Comparison of ENCODE assay signal across 12 mouse cellular contexts in the genomic region with DNA sequence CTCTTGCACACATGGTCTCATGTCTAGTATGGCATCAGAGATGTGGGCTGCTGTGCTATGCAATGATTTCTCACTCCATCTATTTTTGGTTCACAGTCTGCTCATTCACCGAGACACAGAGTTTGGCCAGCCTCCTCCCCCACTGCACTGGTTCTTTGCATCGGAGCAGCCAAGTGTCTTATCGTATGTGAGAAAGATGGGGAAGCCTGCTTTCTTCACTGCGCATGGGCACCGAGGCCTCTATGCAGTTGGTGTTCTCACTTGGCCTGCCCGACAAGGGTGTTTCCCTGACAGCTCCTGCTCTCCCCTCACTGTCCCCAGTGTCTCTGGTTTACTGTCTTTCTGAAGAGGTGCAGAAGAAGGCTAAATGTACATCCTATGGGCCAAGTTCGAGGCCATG. TPM values are rescaled to one million over a fixed set of nuclear protein-coding genes. Genes with fewer than 3 reads are reported as not detected.
DNase-seq lines count a peak whose midpoint lies in the region.
"Had no signal": no experiment of that assay in that cellular context is flagged by ENCODE, and none has a peak within 500 bp of the region (broad histone marks: within the 10 kb centered on the region; RNA-seq: fewer than 3 reads in every experiment).

No protein-coding gene starts in this region.

- peak; percentile 39 to 40 for DNase-seq in layer of hippocampus, adult 8-10 months (ENCODE audit: low spot score in 2 of 2)
- no peak for DNase-seq in layer of hippocampus, postnatal 10 days (ENCODE audit: low spot score in 2 of 2)
- DNase-seq in frontal cortex, adult 2 months (ENCODE audit: extremely low spot score in 1 of 2, low spot score in 1 of 2): peak; percentile 78 to 79
- DNase-seq in left cerebral cortex, adult 9 months (ENCODE audit: low spot score in 2 of 2): peak; percentile 48 to 79
- DNase-seq in right cerebral cortex, postnatal 25 days: peak; percentile 70
- DNase-seq in cerebellum, adult 8-10 months: no peak
- DNase-seq in gastrocnemius, postnatal 25 days: no peak
- DNase-seq: adrenal gland, postnatal 10 days; liver, embryonic 13.5 days; thymus, postnatal 36 days had no signal

RNA-seq across cellular contexts. Expression of a gene that starts 12.2 kb away (rescaled TPM):
- 100 to 1,000 TPM; 101 to 108 (median 106) TPM for total RNA-seq in layer of hippocampus, adult 8-10 months (2022)
- 100 to 1,000 TPM; 178 to 182 TPM for total RNA-seq in layer of hippocampus, postnatal 10 days (2021)
- 69.4 and 77.7 TPM in 2 replicates for polyA plus RNA-seq in frontal cortex, adult 2 months (2012; rRNA removed)
- 1 to 10 TPM; 3.1 to 3.4 TPM for total RNA-seq in gastrocnemius, postnatal 25 days (2021)
- total RNA-seq: megakaryocyte progenitor cell, adult 5-6 weeks had no signal

RNA-seq across cellular contexts. Expression of a gene that starts 16.6 kb away (rescaled TPM):
- total RNA-seq in layer of hippocampus, adult 8-10 months (2022): not detected
- total RNA-seq in layer of hippocampus, postnatal 10 days (2021): not detected
- 0.04 TPM in 1 of 2 replicates, not detected in the other for polyA plus RNA-seq in frontal cortex, adult 2 months (2012; rRNA removed)
- not detected for total RNA-seq in gastrocnemius, postnatal 25 days (2021)
- total RNA-seq: left cerebral cortex, adult 8-10 months had no signal

Comparison
In these comparisons a context has a peak if more than half of its experiments do, and no peak if none do; other contexts are left out.
1. DNase-seq: peak in layer of hippocampus, adult 8-10 months (2 of 2), frontal cortex, adult 2 months (2 of 2), left cerebral cortex, adult 9 months (2 of 2) and right cerebral cortex, postnatal 25 days (single experiment); none in layer of hippocampus, postnatal 10 days (0 of 2), cerebellum, adult 8-10 months (single experiment) and gastrocnemius, postnatal 25 days (single experiment).
2. RNA of a gene that starts 12.2 kb away (total RNA-seq): 178 to 182 TPM in layer of hippocampus, postnatal 10 days and 101 to 108 TPM in layer of hippocampus, adult 8-10 months; 3.1 to 3.4 TPM in gastrocnemius, postnatal 25 days; every median in the first group is over 10 times any median in the second.